In genomic region chr11:53758791-53759351, GRCm38 (mm10) we compare ENCODE assay signal across 10 mouse cellular contexts. TPM values are rescaled to one million over a fixed set of nuclear protein-coding genes. Genes with fewer than 3 reads are reported as not detected.
DNase-seq lines count a peak whose midpoint lies in the region; ATAC-seq and TF ChIP-seq lines count a peak whose summit lies in the region.
"Had no signal": no experiment of that assay in that cellular context is flagged by ENCODE, and none has a peak within 500 bp of the region (broad histone marks: within the 10 kb centered on the region; RNA-seq: fewer than 3 reads in every experiment).

No protein-coding gene starts in this region.

- dilution Hi-C loops in CH12.LX (cut with MboI; ENCODE audit: extremely low pct_ligation_motif_present, extremely low pct_unique_long_range_greater_than_20kb, low sequenced_read_pairs), result no loop called here

- no peaks in the 10 kb centered on the region for H3K36me3 ChIP-seq in CH12.LX (replicated peaks in 1 of 2; ENCODE audit: control insufficient read depth in 1 of 2, insufficient read depth in 1 of 2, low read length in 1 of 2)
- no peaks in the 10 kb centered on the region for H3K36me3 ChIP-seq in heart, embryonic 11.5 days (ENCODE audit: control insufficient read depth, insufficient read depth, low read length)

- peak; percentile 34 for DNase-seq in gastrocnemius, adult 18-20 months (ENCODE audit: low spot score)
- no peak for DNase-seq in gastrocnemius, adult 8-10 months (ENCODE audit: low spot score in 2 of 2)
- DNase-seq in CH12.LX (ENCODE audit: extremely low read depth), result peak; percentile 51
- DNase-seq in lung, postnatal 10 days, result peak; percentile 72
- DNase-seq in spleen, adult 18-20 months, result no peak
- no peak for DNase-seq in left cerebral cortex, adult 11 months (ENCODE audit: low spot score)

- peak in 1 of 2 experiments; percentile 94; a peak in 3 of 4 replicates for TF ChIP-seq CTCF in CH12.LX (conservative IDR thresholded peaks at IDR 0.05 in 1 of 2, IDR thresholded peaks at IDR 0.05 in 1 of 2; ENCODE audit: low read depth in 2 of 2, low read length in 2 of 2)

- no peak for TF ChIP-seq POLR2A in CH12.LX (IDR thresholded peaks at IDR 0.05; ENCODE audit: low read depth, low read length)

- no peak overlapping the region for H3K4me3 ChIP-seq in CH12.LX (replicated peaks in 1 of 3; ENCODE audit: low read depth in 2 of 3, low read length in 2 of 3, poor library complexity in 1 of 3)
- H3K4me3 ChIP-seq in heart, embryonic 11.5 days (ENCODE audit: low read depth, low read length), result no peak overlapping the region
- H3K4me3 ChIP-seq: myocyte had no signal

- no peaks in the 10 kb centered on the region for H3K9me3 ChIP-seq in CH12.LX (replicated peaks; ENCODE audit: low read length)
- H3K9me3 ChIP-seq in heart, embryonic 11.5 days (replicated peaks; ENCODE audit: control insufficient read depth, low read length), result no peaks in the 10 kb centered on the region

- H3K27ac ChIP-seq in CH12.LX (ENCODE audit: insufficient read depth, low read depth), result peak overlapping the region; percentile 5; the same call in 1 of the 2 replicates
- peak overlapping the region; percentile 46; the same call in 1 of the 2 replicates for H3K27ac ChIP-seq in heart, embryonic 11.5 days (ENCODE audit: low read depth, low read length)

- ATAC-seq in heart, embryonic 11.5 days (replicated peaks; ENCODE audit: insufficient number of reproducible peaks, low FRiP score, low TSS enrichment), result no peak
- ATAC-seq in erythroblast, adult 5-6 weeks (replicated peaks; ENCODE audit: low FRiP score, poor library complexity, severe bottlenecking), result no peak

- peaks cover 26 to 59% of the 10 kb centered on the region in 2 experiments for H3K4me1 ChIP-seq in CH12.LX (ENCODE audit: control insufficient read depth in 1 of 2, insufficient read depth in 2 of 2)
- peaks cover 42% of the 10 kb centered on the region for H3K4me1 ChIP-seq in heart, embryonic 11.5 days (ENCODE audit: control insufficient read depth, insufficient read depth, low read length)

- TF ChIP-seq EP300 in CH12.LX (IDR thresholded peaks at IDR 0.05; ENCODE audit: low read length), result no peak

- WGBS in heart, embryonic 11.5 days (ENCODE audit: insufficient replicate concordance), result 38% methylated on average over 6 of the region's 6 CpGs

- peak; percentile 91 for TF ChIP-seq RAD21 in CH12.LX (IDR thresholded peaks at IDR 0.05; ENCODE audit: low read depth, low read length)

- in situ Hi-C loops in CH12.LX (cut with MboI; ENCODE audit: low pct_ligation_motif_present, low pct_unique_long_range_greater_than_20kb, low sequenced_read_pairs), result no loop called here

- 0 out of 2 replicates have a peak overlapping the region, but pooled peaks have one; percentile 1 for H3K9ac ChIP-seq in CH12.LX (ENCODE audit: insufficient read depth, low read depth)
- peak overlapping the region; percentile 18; the same call in 1 of the 2 replicates for H3K9ac ChIP-seq in heart, embryonic 11.5 days (ENCODE audit: low read depth, low read length)

- no peaks in the 10 kb centered on the region for H3K79me2 ChIP-seq in CH12.LX (replicated peaks; ENCODE audit: control insufficient read depth, extremely low read depth, insufficient read depth, poor library complexity, severe bottlenecking)

- H3K27me3 ChIP-seq in CH12.LX (replicated peaks), result peaks cover 7% of the 10 kb centered on the region
- no peaks in the 10 kb centered on the region for H3K27me3 ChIP-seq in heart, embryonic 11.5 days (ENCODE audit: control insufficient read depth, insufficient read depth, low read length)

- H3K4me2 ChIP-seq in CH12.LX (ENCODE audit: insufficient read depth, low read depth, poor library complexity, severe bottlenecking), result no peak overlapping the region
- no peak overlapping the region; the same call in 1 of the 2 replicates for H3K4me2 ChIP-seq in heart, embryonic 11.5 days

TF ChIP-seq in CH12.LX, 34 proteins besides CTCF, POLR2A, EP300 and RAD21:
- TF ChIP-seq MEF2A (IDR thresholded peaks at IDR 0.05; ENCODE audit: borderline replicate concordance, low read depth, low read length) (0 out of 2 replicates have a peak, but pooled peaks have one; percentile 28), JUN (IDR thresholded peaks at IDR 0.05; ENCODE audit: insufficient read depth, low read depth, low read length) (no peak), MAX (IDR thresholded peaks at IDR 0.05; ENCODE audit: low read length) (no peak), CHD1 (IDR thresholded peaks at IDR 0.05; ENCODE audit: low read depth, low read length) (no peak), ZC3H11A (IDR thresholded peaks at IDR 0.05; ENCODE audit: low read depth, low read length) (peak; percentile 82), ETS1 (conservative IDR thresholded peaks at IDR 0.05; ENCODE audit: low read depth, low read length) (no peak), SMC3 (IDR thresholded peaks at IDR 0.05; ENCODE audit: low read depth, low read length) (peak; percentile 95), TBP (conservative IDR thresholded peaks at IDR 0.05; ENCODE audit: low read depth, low read length) (peak; percentile 47; the same call in 1 of the 2 replicates), SIN3A (IDR thresholded peaks at IDR 0.05; ENCODE audit: low read length) (0 out of 2 replicates have a peak, but pooled peaks have one; percentile 49), TCF12 (IDR thresholded peaks at IDR 0.05; ENCODE audit: low read depth, low read length) (0 out of 2 replicates have a peak, but pooled peaks have one; percentile 26), IRF4 (IDR thresholded peaks at IDR 0.05; ENCODE audit: low read depth, low read length) (peak; percentile 44; the same call in 1 of the 2 replicates), MXI1 (IDR thresholded peaks at IDR 0.05; ENCODE audit: low read depth, low read length) (no peak), UBTF (IDR thresholded peaks at IDR 0.05; ENCODE audit: low read depth, low read length) (no peak)
TF ChIP-seq in CH12.LX: peak in this region for 7.

RNA-seq across cellular contexts. Expression of gene Irf1, which starts 10.9 kb away (rescaled TPM):
- total RNA-seq in gastrocnemius, adult 18-20 months (2021), result 1 to 10 TPM; 4.7 to 9.9 TPM
- 1 to 10 TPM; 3.2 to 5.8 (median 4.4) TPM for total RNA-seq in gastrocnemius, adult 8-10 months (2022)
- 46.4 and 64.9 TPM in 2 replicates for total RNA-seq in CH12.LX (2012; rRNA removed)
- 19.8 and 23.6 TPM in 2 replicates for total RNA-seq in CH12.LX (2014; rRNA removed)
- polyA plus RNA-seq in CH12.LX (2012; ENCODE audit: insufficient read length, low read depth), result 17.8 and 18.2 TPM in 2 replicates
- 8.5 and 8.8 TPM in 2 replicates for polyA plus RNA-seq in heart, embryonic 11.5 days (2014; fragmentation: Nextera tagmentation; extraction: Ambion mirVana)
- total RNA-seq in erythroblast, adult 5-6 weeks (2015; ENCODE audit: low replicate concordance), result 8.8 and 17.8 TPM in 2 replicates
- 15.9 and 22.7 TPM in 2 replicates for total RNA-seq in erythroblast, adult 5-6 weeks (2017; ENCODE audit: low replicate concordance)

RNA-seq across cellular contexts. Expression of gene Gm17334, which starts 14.1 kb away (rescaled TPM):
- not detected for total RNA-seq in gastrocnemius, adult 18-20 months (2021)
- total RNA-seq in gastrocnemius, adult 8-10 months (2022), result under 1 TPM in 2 of 4 experiments, not detected in 2; 0.34 to 0.48 TPM
- 0.71 and 0.72 TPM in 2 replicates for total RNA-seq in CH12.LX (2012; rRNA removed)
- total RNA-seq in CH12.LX (2014; rRNA removed), result not detected in 2 replicates
- polyA plus RNA-seq in CH12.LX (2012; ENCODE audit: insufficient read length, low read depth), result 0.47 and 0.57 TPM in 2 replicates
- polyA plus RNA-seq in heart, embryonic 11.5 days (2014; fragmentation: Nextera tagmentation; extraction: Ambion mirVana), result 0.24 TPM in 1 of 2 replicates, not detected in the other
- total RNA-seq in erythroblast, adult 5-6 weeks (2015; ENCODE audit: low replicate concordance), result not detected in 2 replicates
- not detected in 2 replicates for total RNA-seq in erythroblast, adult 5-6 weeks (2017; ENCODE audit: low replicate concordance)

RNA-seq across cellular contexts. Expression of gene Il5, which starts 38.3 kb away (rescaled TPM):
- total RNA-seq in gastrocnemius, adult 18-20 months (2021), result not detected
- total RNA-seq in gastrocnemius, adult 8-10 months (2022), result not detected
- not detected in 2 replicates for total RNA-seq in CH12.LX (2012; rRNA removed)
- not detected in 2 replicates for total RNA-seq in CH12.LX (2014; rRNA removed)
- polyA plus RNA-seq in CH12.LX (2012; ENCODE audit: insufficient read length, low read depth), result not detected in 2 replicates
- not detected in 2 replicates for polyA plus RNA-seq in heart, embryonic 11.5 days (2014; fragmentation: Nextera tagmentation; extraction: Ambion mirVana)
- not detected in 2 replicates for total RNA-seq in erythroblast, adult 5-6 weeks (2015; ENCODE audit: low replicate concordance)
- total RNA-seq in erythroblast, adult 5-6 weeks (2017; ENCODE audit: low replicate concordance), result not detected in 2 replicates
- total RNA-seq: gastrocnemius, postnatal 4 days had no signal
- polyA plus RNA-seq: myocyte had no signal

RNA-seq across cellular contexts. Expression of gene Rad50, which starts 51.8 kb away (rescaled TPM):
- total RNA-seq in gastrocnemius, adult 18-20 months (2021), result 1 to 10 TPM; 4.3 to 5.4 TPM
- 1 to 10 TPM; 3.8 to 4.7 (median 4.5) TPM for total RNA-seq in gastrocnemius, adult 8-10 months (2022)
- 45.3 and 48.2 TPM in 2 replicates for total RNA-seq in CH12.LX (2012; rRNA removed)
- 36.0 and 39.6 TPM in 2 replicates for total RNA-seq in CH12.LX (2014; rRNA removed)
- polyA plus RNA-seq in CH12.LX (2012; ENCODE audit: insufficient read length, low read depth), result 53.6 and 55.2 TPM in 2 replicates
- 19.5 and 22.4 TPM in 2 replicates for polyA plus RNA-seq in heart, embryonic 11.5 days (2014; fragmentation: Nextera tagmentation; extraction: Ambion mirVana)
- total RNA-seq in erythroblast, adult 5-6 weeks (2015; ENCODE audit: low replicate concordance), result 12.5 and 14.2 TPM in 2 replicates
- 12.3 and 22.3 TPM in 2 replicates for total RNA-seq in erythroblast, adult 5-6 weeks (2017; ENCODE audit: low replicate concordance)

Comparison
In these comparisons a context has a peak if more than half of its experiments do, and no peak if none do; other contexts are left out.
1. DNase-seq: peak in gastrocnemius, adult 18-20 months (single experiment), CH12.LX (single experiment) and lung, postnatal 10 days (single experiment); none in gastrocnemius, adult 8-10 months (0 of 2), spleen, adult 18-20 months (0 of 2) and left cerebral cortex, adult 11 months (single experiment).